Comparison of ENCODE assay signal across 20 mouse cellular contexts in genomic region chr11:5858723-5859122, GRCm38 (mm10). TPM values are rescaled to one million over a fixed set of nuclear protein-coding genes. Genes with fewer than 3 reads are reported as not detected.
DNase-seq lines count a peak whose midpoint lies in the region; ATAC-seq and TF ChIP-seq lines count a peak whose summit lies in the region.
"Had no signal": no experiment of that assay in that cellular context is flagged by ENCODE, and none has a peak within 500 bp of the region (broad histone marks: within the 10 kb centered on the region; RNA-seq: fewer than 3 reads in every experiment).

No protein-coding gene starts in this region.

- H3K27me3 ChIP-seq in cerebellum, adult 2 months (ENCODE audit: control insufficient read depth, insufficient read depth, low read length): no peaks in the 10 kb centered on the region
- H3K27me3 ChIP-seq in stomach, postnatal 0 days (ENCODE audit: control insufficient read depth, insufficient read depth, low read length): no peaks in the 10 kb centered on the region
- H3K27me3 ChIP-seq: Patski; stomach, embryonic 15.5 days had no signal

- ATAC-seq in stomach, postnatal 0 days (ENCODE audit: low FRiP score, low TSS enrichment): no peak
- ATAC-seq: intestine, embryonic 16.5 days; midbrain, embryonic 16.5 days; Patski had no signal

- TF ChIP-seq POLR2A in cerebellum, adult 2 months (IDR thresholded peaks at IDR 0.05; ENCODE audit: borderline replicate concordance, insufficient read depth, low read length): no peak

- no peak for TF ChIP-seq EP300 in stomach, postnatal 0 days (optimal IDR thresholded peaks at IDR 0.05)

- no peak overlapping the region for H3K27ac ChIP-seq in cerebellum, adult 2 months (ENCODE audit: insufficient read depth, low read length)
- H3K27ac ChIP-seq in layer of hippocampus, adult 2 months: no peak overlapping the region
- no peak overlapping the region for H3K27ac ChIP-seq in stomach, postnatal 0 days (replicated peaks)
- H3K27ac ChIP-seq: embryonic facial prominence, embryonic 13.5 days; forebrain, embryonic 12.5 days; limb, embryonic 15.5 days; neural tube, embryonic 13.5 days; stomach, embryonic 15.5 days had no signal

- no peak overlapping the region for H3K4me2 ChIP-seq in stomach, postnatal 0 days (replicated peaks; ENCODE audit: low read depth)
- H3K4me2 ChIP-seq: embryonic facial prominence, embryonic 13.5 days; forebrain, embryonic 12.5 days; limb, embryonic 15.5 days; neural tube, embryonic 13.5 days; stomach, embryonic 15.5 days had no signal

- no peak for DNase-seq in cerebellum, adult 2 months
- no peak for DNase-seq in cerebellum, adult 9-11 months
- DNase-seq in layer of hippocampus, adult 2 months (ENCODE audit: low spot score in 2 of 2): no peak
- DNase-seq in layer of hippocampus, postnatal 25 days (ENCODE audit: extremely low spot score in 1 of 2, low spot score in 1 of 2): no peak
- DNase-seq in thymus, postnatal 4 days: peak; percentile 34
- DNase-seq in thymus, adult 18-20 months: no peak
- no peak for DNase-seq in stomach, postnatal 0 days (ENCODE audit: low spot score)
- DNase-seq in embryo, embryonic 10 days (ENCODE audit: low spot score): no peak
- DNase-seq: adrenal gland, postnatal 10 days; heart, postnatal 4 days; right cerebral cortex, postnatal 4 days had no signal

- no peak overlapping the region for H3K4me3 ChIP-seq in cerebellum, adult 2 months (replicated peaks; ENCODE audit: insufficient read depth, low read depth, low read length)
- no peak overlapping the region for H3K4me3 ChIP-seq in layer of hippocampus, adult 2 months
- H3K4me3 ChIP-seq in stomach, postnatal 0 days (ENCODE audit: low read depth, low read length): no peak overlapping the region
- H3K4me3 ChIP-seq: embryonic facial prominence, embryonic 13.5 days; forebrain, embryonic 12.5 days; limb, embryonic 15.5 days; neural tube, embryonic 13.5 days; stomach, embryonic 15.5 days had no signal

- H3K9ac ChIP-seq in stomach, postnatal 0 days (ENCODE audit: low read length): no peak overlapping the region
- H3K9ac ChIP-seq: embryonic facial prominence, embryonic 13.5 days; forebrain, embryonic 12.5 days; limb, embryonic 15.5 days; neural tube, embryonic 13.5 days; stomach, embryonic 15.5 days had no signal

- H3K4me1 ChIP-seq in cerebellum, adult 2 months (ENCODE audit: control insufficient read depth, insufficient read depth, low read length): 0 out of 2 replicates have a peak, but pooled peaks cover 3% of the 10 kb centered on the region
- H3K4me1 ChIP-seq in stomach, postnatal 0 days (replicated peaks; ENCODE audit: control insufficient read depth, insufficient read depth): peaks cover 6% of the 10 kb centered on the region; the same call in 1 of the 2 replicates

- 79% methylated on average over 1 of the region's 1 CpGs for WGBS in cerebellum, adult 2 months
- WGBS in stomach, postnatal 0 days: 71% methylated on average over 1 of the region's 1 CpGs

- peak; percentile 18; the same call in 1 of the 2 replicates for TF ChIP-seq CTCF in cerebellum, adult 2 months (IDR thresholded peaks at IDR 0.05; ENCODE audit: borderline replicate concordance, insufficient read depth, low read depth, low read length)
- peak; percentile 51 for TF ChIP-seq CTCF in layer of hippocampus, adult 2 months (conservative IDR thresholded peaks at IDR 0.05)
- peak; percentile 42 for TF ChIP-seq CTCF in stomach, postnatal 0 days (IDR thresholded peaks at IDR 0.05; ENCODE audit: low read depth)

- H3K9me3 ChIP-seq in stomach, postnatal 0 days (ENCODE audit: control insufficient read depth, low read length): no peaks in the 10 kb centered on the region
- H3K9me3 ChIP-seq: limb, embryonic 15.5 days; neural tube, embryonic 13.5 days; stomach, embryonic 15.5 days had no signal

- no peaks in the 10 kb centered on the region for H3K36me3 ChIP-seq in stomach, postnatal 0 days (ENCODE audit: control insufficient read depth, insufficient read depth, low read length)
- H3K36me3 ChIP-seq: forebrain, embryonic 12.5 days; limb, embryonic 15.5 days; neural tube, embryonic 13.5 days; stomach, embryonic 15.5 days had no signal

RNA-seq across cellular contexts. Expression of gene Aebp1, which starts 3.0 kb away (rescaled TPM):
- polyA plus RNA-seq in cerebellum, adult 2 months (2012; rRNA removed): 10.3 and 13.2 TPM in 2 replicates
- total RNA-seq in layer of hippocampus, adult 2 months (2021): 1 to 10 TPM; 6.2 to 9.1 TPM
- total RNA-seq in layer of hippocampus, postnatal 25 days (2021): 1 to 10 TPM; 6.0 to 6.1 TPM
- 19.6 and 21.9 TPM in 2 replicates for polyA plus RNA-seq in stomach, postnatal 0 days (2015; fragmentation: Nextera tagmentation; extraction: Ambion mirVana)

RNA-seq across cellular contexts. Expression of gene Pold2, which starts 19.4 kb away (rescaled TPM):
- polyA plus RNA-seq in cerebellum, adult 2 months (2012; rRNA removed): 47.4 and 55.0 TPM in 2 replicates
- 10 to 100 TPM; 19.8 to 23.2 TPM for total RNA-seq in layer of hippocampus, adult 2 months (2021)
- 10 to 100 TPM; 21.2 to 21.9 TPM for total RNA-seq in layer of hippocampus, postnatal 25 days (2021)
- polyA plus RNA-seq in stomach, postnatal 0 days (2015; fragmentation: Nextera tagmentation; extraction: Ambion mirVana): 49.3 and 51.1 TPM in 2 replicates

RNA-seq across cellular contexts. Expression of gene Polm, which starts 20.9 kb away (rescaled TPM):
- polyA plus RNA-seq in cerebellum, adult 2 months (2012; rRNA removed): 15.0 and 19.3 TPM in 2 replicates
- 10 to 100 TPM; 14.1 to 15.5 TPM for total RNA-seq in layer of hippocampus, adult 2 months (2021)
- 10 to 100 TPM; 10.0 to 14.5 TPM for total RNA-seq in layer of hippocampus, postnatal 25 days (2021)
- 5.7 and 6.3 TPM in 2 replicates for polyA plus RNA-seq in stomach, postnatal 0 days (2015; fragmentation: Nextera tagmentation; extraction: Ambion mirVana)

RNA-seq across cellular contexts. Expression of gene Myl7, which starts 39.9 kb away (rescaled TPM):
- not detected in 2 replicates for polyA plus RNA-seq in cerebellum, adult 2 months (2012; rRNA removed)
- not detected for total RNA-seq in layer of hippocampus, adult 2 months (2021)
- not detected for total RNA-seq in layer of hippocampus, postnatal 25 days (2021)
- polyA plus RNA-seq in stomach, postnatal 0 days (2015; fragmentation: Nextera tagmentation; extraction: Ambion mirVana): 147 and 150 TPM in 2 replicates
- total RNA-seq: left cerebral cortex, adult 8-10 months had no signal
- polyA plus RNA-seq: midbrain, embryonic 16.5 days; Patski had no signal

RNA-seq across cellular contexts. Expression of gene Pgam2, which starts 55.2 kb away (rescaled TPM):
- 0.63 and 1.1 TPM in 2 replicates for polyA plus RNA-seq in cerebellum, adult 2 months (2012; rRNA removed)
- 10 to 100 TPM; 14.7 to 16.2 TPM for total RNA-seq in layer of hippocampus, adult 2 months (2021)
- 10 to 100 TPM; 16.4 to 17.2 TPM for total RNA-seq in layer of hippocampus, postnatal 25 days (2021)
- 2.8 and 3.9 TPM in 2 replicates for polyA plus RNA-seq in stomach, postnatal 0 days (2015; fragmentation: Nextera tagmentation; extraction: Ambion mirVana)
